Mouse (Mus musculus): Measurements from ENCODE around the gene Gm32687. TPM values are rescaled to one million over a fixed set of nuclear protein-coding genes. Genes with fewer than 3 reads are reported as not detected.
"Not testable (repeated sequence)": the region's sequence is repeated elsewhere in the genome, so short reads cannot be mapped to it uniquely, and the experiment has no call there.

The Gm32687 gene
- total RNA-seq (2021) = 1 to 10 TPM; 1.1 to 1.9 TPM
- long read RNA-seq, experiment 1, partial matches to known transcripts = 0 of 2 reads
- long read RNA-seq, experiment 1, other reads (novel, unspliced or antisense) = 2 of 2 reads
- long read RNA-seq, experiment 2 = 0 reads

DNA sequence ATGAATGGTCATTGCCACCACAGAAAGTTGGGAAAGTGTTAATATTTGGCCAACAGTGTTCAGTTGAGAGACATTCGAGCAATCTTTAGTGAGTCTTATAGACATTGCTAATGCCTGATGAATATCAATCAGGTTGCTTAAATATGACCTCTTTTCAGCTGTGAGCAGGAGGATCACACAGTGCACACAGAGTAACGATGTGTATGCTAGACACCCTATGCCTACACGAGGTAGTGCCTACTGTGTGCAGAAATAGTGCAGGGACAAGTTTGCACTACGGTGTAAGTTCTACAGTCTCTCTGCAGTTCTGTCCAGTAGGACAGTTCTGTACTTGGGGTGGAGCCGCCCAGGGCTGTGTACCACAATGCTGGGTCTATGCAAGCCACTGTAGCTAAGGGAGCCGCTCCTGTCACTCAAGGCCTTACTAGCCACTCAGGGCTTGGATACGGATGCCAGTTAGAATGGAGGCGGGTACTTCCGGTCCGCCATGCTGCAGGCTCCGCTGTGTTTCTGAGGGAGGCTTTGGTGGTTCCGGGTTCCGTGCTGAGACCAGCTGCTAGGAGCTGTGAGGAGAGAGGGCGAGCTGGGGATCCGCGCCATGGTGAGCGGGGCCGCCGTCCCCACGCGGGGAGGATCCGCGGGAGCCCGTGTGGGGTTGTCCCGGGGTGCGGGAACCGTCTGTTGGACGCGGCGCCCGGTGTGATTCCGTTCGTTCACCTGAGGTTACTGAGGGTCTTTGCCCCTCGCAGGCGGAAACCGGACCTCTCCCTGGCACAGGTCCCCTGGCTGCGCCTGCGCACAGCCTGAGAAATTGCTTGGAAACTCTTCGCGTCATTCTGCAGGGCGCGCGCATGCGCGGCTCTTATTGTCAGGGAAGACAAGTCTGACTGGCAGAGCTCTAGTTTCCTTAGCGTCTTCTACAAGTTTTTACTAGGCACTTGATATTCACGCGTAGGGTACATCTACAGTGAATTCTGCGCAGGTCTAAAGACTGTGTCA, at the start of gene Gm32687:
Gm32687 (plus strand) TSS at position 526 of the 999 bp plus-strand sequence.
- intact Hi-C loops (cut with DNase I) = not testable (repeated sequence)
- peak in 1 of 2 experiments; percentile 7 for DNase-seq

- DNase-seq; intact Hi-C loops (cut with DNase I): not testable (repeated sequence)
These were observed 17.5 kb upstream of the Gm32687 start for GRCm38 (mm10) chr10:81846219-81846618.

GRCm38 (mm10) chr10:81929842-81930743, 66.4 kb downstream of the Gm32687 start, which contains the start of gene Zfp781:
Gene Zfp781 (minus strand): TSS chr10:81930480.
- DNase-seq; intact Hi-C loops (cut with DNase I): not testable (repeated sequence)

Other genes starting within 250 kb of the Gm32687 start
- gene Sirt6, start 236.1 kb upstream of the Gm32687 start, total RNA-seq (2021) = 1 to 10 TPM; 3.5 to 4.1 TPM
- gene Ankrd24, start 235.4 kb upstream of the Gm32687 start, total RNA-seq (2021) = 1 to 10 TPM; 7.0 to 8.7 TPM
- 1 to 10 TPM; 1.2 to 1.6 TPM for gene Gm10778, start 214.9 kb upstream of the Gm32687 start, total RNA-seq (2021)
- gene Zfp433, start 159.1 kb upstream of the Gm32687 start, total RNA-seq (2021) = 1 to 10 TPM; 4.4 to 6.0 TPM
- under 1 TPM in 1 of 2 experiments, not detected in 1; 0.38 TPM for gene Gm3055, start 92.8 kb upstream of the Gm32687 start, total RNA-seq (2021)
- 1 to 10 TPM in 1 of 2 experiments, under 1 TPM in 1; 0.52 to 1.1 TPM for gene Gm4767, start 51.7 kb upstream of the Gm32687 start, total RNA-seq (2021)
- under 1 TPM; 0.33 to 0.42 TPM for gene Zfp781, start 66.5 kb downstream of the Gm32687 start, total RNA-seq (2021)
- 1 to 10 TPM; 1.5 to 1.7 TPM for gene Zfp873, start 184.2 kb downstream of the Gm32687 start, total RNA-seq (2021)
- under 1 TPM; 0.77 to 0.79 TPM for gene BC024063, start 219.4 kb downstream of the Gm32687 start, total RNA-seq (2021)

All from gastrocnemius, postnatal 36 days (tissue).